Mouse (Mus musculus) embryonic facial prominence, embryonic 11.5 days (tissue): ENCODE measurements around the gene Pbx1. TPM values are rescaled to one million over a fixed set of nuclear protein-coding genes. Genes with fewer than 3 reads are reported as not detected.
A peak's percentile ranks its signal among the peaks of the same experiment; 100 is the strongest.

Source experiments
- ATAC-seq: fragments of 200-750 bp; cut with Nextera tagmentation; replicated peaks from 2 replicates; pipeline ENCODE4 v1.8.0; 2017; ENCODE audit warnings: low read depth; ENCODE audit not compliant: insufficient number of reproducible peaks, low FRiP score, low TSS enrichment
- DNase-seq: peaks from one replicate; pipeline ENCODE4 v3.0.0-alpha.2; 2015; ENCODE audit warnings: low spot score
- H3K27ac ChIP-seq: fragments of 300-500 bp; sonication (generic); replicated peaks from 2 replicates; pipeline ENCODE4 v1.5.1; 2014; ENCODE audit warnings: mild to moderate bottlenecking, low read depth, low read length, control low read depth
- H3K27me3 ChIP-seq: fragments of 300-500 bp; sonication (generic); 2 replicates; pipeline ENCODE4 v1.6.1; 2014; ENCODE audit warnings: mild to moderate bottlenecking, low read length, moderate library complexity, mixed read lengths; ENCODE audit not compliant: control insufficient read depth, insufficient read depth
- H3K36me3 ChIP-seq: fragments of 300-500 bp; sonication (generic); replicated peaks from 2 replicates; pipeline ENCODE4 v1.6.1; 2014; ENCODE audit warnings: low read depth, mild to moderate bottlenecking, low read length, moderate library complexity, mixed read lengths; ENCODE audit not compliant: control insufficient read depth, insufficient read depth
- H3K4me1 ChIP-seq: fragments of 300-500 bp; sonication (generic); 2 replicates; pipeline ENCODE4 v1.6.1; 2014; ENCODE audit warnings: low read length, mixed read lengths; ENCODE audit not compliant: control insufficient read depth, insufficient read depth
- H3K4me2 ChIP-seq: fragments of 300-500 bp; sonication (generic); 2 replicates; pipeline ENCODE4 v1.6.1; 2014; ENCODE audit warnings: low read depth, mild to moderate bottlenecking, control low read depth, low read length, moderate library complexity
- H3K4me3 ChIP-seq: fragments of 300-500 bp; sonication (generic); 2 replicates; pipeline ENCODE4 v1.5.1; 2014; ENCODE audit warnings: low read depth, low read length, control low read depth
- H3K9ac ChIP-seq: fragments of 300-500 bp; sonication (generic); replicated peaks from 2 replicates; pipeline ENCODE4 v1.6.1; 2014; ENCODE audit warnings: mild to moderate bottlenecking, control low read depth, low read length
- H3K9me3 ChIP-seq: fragments of 300-500 bp; sonication (generic); replicated peaks from 2 replicates; pipeline ENCODE4 v1.6.1; 2016; ENCODE audit warnings: mild to moderate bottlenecking, low read length, inconsistent platforms, mixed read lengths; ENCODE audit not compliant: control insufficient read depth
- WGBS: fragments of 180-500 bp; shearing (Covaris S2); extraction: QIAGEN DNeasy Blood & Tissue Kit; methylation state at CpG from one replicate; pipeline ENCODE4 v1.1.7; 2014; 5-methylcytosine and 5-hydroxymethylcytosine counted together
- polyA plus RNA-seq: library from polyadenylated mRNA; unstranded; fragments of >200 nt; fragmentation: Nextera tagmentation; extraction: Ambion mirVana; gene quantifications from 2 replicates; pipeline ENCODE4 v1.2.1, GENCODE M21; 2014

The Pbx1 gene
- polyA plus RNA-seq, 1 experiment from 2014 or later = 47.8 TPM

GRCm38 (mm10) chr1:168228756-168229526 lies 203.1 kb downstream of the Pbx1 start:
- H3K9me3 ChIP-seq = no peaks in the 10 kb centered on the region
- no peak for ATAC-seq

GRCm38 (mm10) chr1:168226150-168226549 lies 205.9 kb downstream of the Pbx1 start:
- Histone ChIP-seq H3K9me3 (no peaks in the 10 kb centered on the region), H3K9ac (no peak overlapping the region), H3K4me1 (no peaks in the 10 kb centered on the region), H3K27me3 (no peaks in the 10 kb centered on the region), H3K36me3 (no peaks in the 10 kb centered on the region), H3K4me3 (no peak overlapping the region), H3K4me2 (no peak overlapping the region), H3K27ac (no peak overlapping the region)
- DNase-seq (no peak), ATAC-seq (no peak)
- 54% methylated on average over 6 of the region's 6 CpGs for WGBS

More at GRCm38 (mm10) chr1:168228756-168229526, 203.1 kb downstream of the Pbx1 start:
- H3K4me1 ChIP-seq = no peaks in the 10 kb centered on the region
- no peaks in the 10 kb centered on the region for H3K27me3 ChIP-seq
- H3K4me2 ChIP-seq = no peak overlapping the region
- no peak overlapping the region for H3K4me3 ChIP-seq
- 71% methylated on average over 6 of the region's 6 CpGs for WGBS
- no peak overlapping the region for H3K9ac ChIP-seq
- H3K36me3 ChIP-seq = no peaks in the 10 kb centered on the region
- DNase-seq = no peak
- no peak overlapping the region; the same call in 1 of the 2 replicates for H3K27ac ChIP-seq

- no peak for ATAC-seq
- DNase-seq = no peak
- H3K27ac ChIP-seq = no peak overlapping the region
- WGBS = 89% methylated on average over 7 of the region's 7 CpGs
- H3K4me3 ChIP-seq = no peak overlapping the region
- H3K9me3 ChIP-seq = no peaks in the 10 kb centered on the region
- no peak overlapping the region for H3K9ac ChIP-seq
- no peak overlapping the region for H3K4me2 ChIP-seq
- H3K36me3 ChIP-seq = no peaks in the 10 kb centered on the region
- no peaks in the 10 kb centered on the region for H3K4me1 ChIP-seq
- no peaks in the 10 kb centered on the region for H3K27me3 ChIP-seq
Observed at GRCm38 (mm10) chr1:168225595-168226127, 206.4 kb downstream of the Pbx1 start.

GRCm38 (mm10) chr1:168224218-168224617 lies 207.9 kb downstream of the Pbx1 start:
- H3K9me3 ChIP-seq = no peaks in the 10 kb centered on the region
- no peak overlapping the region for H3K9ac ChIP-seq
- H3K27me3 ChIP-seq = no peaks in the 10 kb centered on the region
- DNase-seq (no peak), ATAC-seq (no peak)
- H3K4me1 ChIP-seq = no peaks in the 10 kb centered on the region
- H3K4me3 ChIP-seq = no peak overlapping the region
- H3K4me2 ChIP-seq = no peak overlapping the region
- 87% methylated on average over 5 of the region's 5 CpGs for WGBS
- no peak overlapping the region for H3K27ac ChIP-seq
- H3K36me3 ChIP-seq = no peaks in the 10 kb centered on the region

GRCm38 (mm10) chr1:168222794-168223193 lies 209.3 kb downstream of the Pbx1 start:
- H3K27ac ChIP-seq = no peak overlapping the region
- DNase-seq (no peak), ATAC-seq (no peak)
- H3K9ac ChIP-seq = no peak overlapping the region
- H3K27me3 ChIP-seq = no peaks in the 10 kb centered on the region
- no peaks in the 10 kb centered on the region for H3K9me3 ChIP-seq
- no peaks in the 10 kb centered on the region for H3K4me1 ChIP-seq
- H3K4me3 ChIP-seq = no peak overlapping the region
- H3K4me2 ChIP-seq = no peak overlapping the region
- 92% methylated on average over 7 of the region's 7 CpGs for WGBS
- H3K36me3 ChIP-seq = no peaks in the 10 kb centered on the region

GRCm38 (mm10) chr1:168221071-168221521 lies 211.0 kb downstream of the Pbx1 start:
- 0 out of 2 replicates have a peak, but pooled peaks have one; percentile 48 for ATAC-seq
- no peak overlapping the region for H3K27ac ChIP-seq
- no peak overlapping the region for H3K4me3 ChIP-seq
- H3K27me3 ChIP-seq = no peaks in the 10 kb centered on the region
- no peaks in the 10 kb centered on the region for H3K9me3 ChIP-seq
- no peaks in the 10 kb centered on the region for H3K36me3 ChIP-seq
- H3K4me1 ChIP-seq = no peaks in the 10 kb centered on the region
- peak; percentile 38 for DNase-seq
- H3K9ac ChIP-seq = no peak overlapping the region
- H3K4me2 ChIP-seq = no peak overlapping the region
- 43% methylated on average over 14 of the region's 14 CpGs for WGBS

- DNase-seq = no peak
- ATAC-seq = no peak
- Histone ChIP-seq H3K9ac (no peak overlapping the region), H3K9me3 (no peaks in the 10 kb centered on the region), H3K4me2 (no peak overlapping the region), H3K27me3 (no peaks in the 10 kb centered on the region), H3K4me1 (peaks cover 4% of the 10 kb centered on the region; the same call in 1 of the 2 replicates), H3K4me3 (no peak overlapping the region), H3K27ac (no peak overlapping the region), H3K36me3 (no peaks in the 10 kb centered on the region)
- 81% methylated on average over 17 of the region's 17 CpGs for WGBS
Observed at GRCm38 (mm10) chr1:168215896-168216747, 215.9 kb downstream of the Pbx1 start.
